Mouse (Mus musculus) brain, adult 2 months (tissue): ENCODE measurements at regions not wholly inside any gene's neighbourhood (a gene's known extent, or its start where the extent isn't known, plus 50 kb on each side); places are given as distances from the start of the nearest gene placed in this dataset.
"Not testable (repeated sequence)": the region's sequence is repeated elsewhere in the genome, so short reads cannot be mapped to it uniquely, and the experiment has no call there.

Experiments
- DNase-seq: peaks from one replicate; pipeline ENCODE4 v3.0.0; 2011; ENCODE audit warnings: low read depth, low spot score

GRCm38 (mm10) chr9:36001163-36001562, 92.9 kb downstream of the 9230113P08Rik start:
- DNase-seq, result peak; percentile 51

GRCm38 (mm10) chr9:36006801-36007200, 98.6 kb downstream of the 9230113P08Rik start:
- not testable (repeated sequence) for DNase-seq
